Mouse (Mus musculus) myocyte (in vitro differentiated cells): Measurements from ENCODE around the gene Crispld2. TPM values are rescaled to one million over a fixed set of nuclear protein-coding genes. Genes with fewer than 3 reads are reported as not detected.
A peak's percentile ranks its signal among the peaks of the same experiment; 100 is the strongest.

ENCODE experiments used
- H3K27me3 ChIP-seq: one replicate; pipeline ENCODE4 v1.6.1; 2011; ENCODE audit not compliant: control insufficient read depth, insufficient read depth, insufficient read length
- H3K36me3 ChIP-seq: one replicate; pipeline ENCODE4 v1.6.1; 2011; ENCODE audit not compliant: control insufficient read depth, insufficient read depth
- H3K4me2 ChIP-seq: one replicate; pipeline ENCODE4 v1.6.1; 2011; ENCODE audit warnings: low read depth, control low read depth
- H3K4me3 ChIP-seq: one replicate; pipeline ENCODE4 v1.5.1; 2011; ENCODE audit warnings: mild to moderate bottlenecking, control low read depth, moderate library complexity
- H3K79me2 ChIP-seq: one replicate; pipeline ENCODE4 v1.6.1; 2011; ENCODE audit not compliant: control insufficient read depth, insufficient read depth
- H3ac ChIP-seq: one replicate; pipeline ENCODE4 v1.6.1; 2011; ENCODE audit not compliant: control insufficient read depth, insufficient read length
- CEBPB ChIP-seq: IDR thresholded peaks from 2 replicates; pipeline ENCODE4 v1.6.1; 2011; ENCODE audit warnings: mild to moderate bottlenecking, moderate library complexity; ENCODE audit not compliant: poor library complexity, insufficient read depth, severe bottlenecking
- E2F4 ChIP-seq: IDR thresholded peaks from one replicate; pipeline ENCODE4 v1.6.1; 2011; ENCODE audit warnings: mild to moderate bottlenecking, control low read depth, moderate library complexity; ENCODE audit not compliant: insufficient read depth
- MAX ChIP-seq: IDR thresholded peaks from one replicate; pipeline ENCODE4 v1.6.1; 2011; ENCODE audit warnings: low read depth, mild to moderate bottlenecking, control low read depth
- MYOD1 ChIP-seq, 3 experiments: IDR thresholded peaks; one replicate each; pipeline ENCODE4 v1.6.1; 2011; ENCODE audit warnings: control low read depth in 2 of 3, low read depth in 2 of 3, mild to moderate bottlenecking in 2 of 3, moderate library complexity in 1 of 3; ENCODE audit not compliant: insufficient read length in 2 of 3, control insufficient read depth in 1 of 3
- MYOG ChIP-seq, 3 experiments: IDR thresholded peaks; one replicate each; pipeline ENCODE4 v1.6.1; 2011; ENCODE audit warnings: control low read depth in 2 of 3, low read depth in 2 of 3, mild to moderate bottlenecking in 2 of 3; ENCODE audit not compliant: insufficient read length in 2 of 3, control insufficient read depth in 1 of 3, insufficient read depth in 1 of 3
- POLR2A ChIP-seq: IDR thresholded peaks from one replicate; pipeline ENCODE4 v1.6.1; 2011; ENCODE audit warnings: low read depth, mild to moderate bottlenecking, control low read depth, moderate library complexity; ENCODE audit not compliant: insufficient read length
- POLR2AphosphoS2 ChIP-seq: IDR thresholded peaks from one replicate; pipeline ENCODE4 v1.6.1; 2011; ENCODE audit warnings: low read depth, control low read depth; ENCODE audit not compliant: insufficient read length
- REST ChIP-seq: IDR thresholded peaks from one replicate; pipeline ENCODE4 v1.6.1; 2011; ENCODE audit warnings: mild to moderate bottlenecking, control low read depth, moderate library complexity; ENCODE audit not compliant: insufficient read depth, insufficient read length
- SRF ChIP-seq: IDR thresholded peaks from one replicate; pipeline ENCODE4 v1.6.1; 2011; ENCODE audit warnings: low read depth; ENCODE audit not compliant: control insufficient read depth, insufficient read length
- TCF12 ChIP-seq: IDR thresholded peaks from one replicate; pipeline ENCODE4 v1.6.1; 2011; ENCODE audit warnings: mild to moderate bottlenecking, control low read depth; ENCODE audit not compliant: poor library complexity, insufficient read depth, severe bottlenecking
- TCF3 ChIP-seq: IDR thresholded peaks from one replicate; pipeline ENCODE4 v1.6.1; 2011; ENCODE audit warnings: low read depth, control low read depth; ENCODE audit not compliant: insufficient read length
- USF1 ChIP-seq: IDR thresholded peaks from one replicate; pipeline ENCODE4 v1.6.1; 2011; ENCODE audit warnings: low read depth, mild to moderate bottlenecking, control low read depth, moderate library complexity
- polyA plus RNA-seq: library from polyadenylated mRNA; unstranded; fragments of >200 nt; fragmentation: generic; extraction: Trizol; gene quantifications from one replicate; pipeline ENCODE4 v1.2.1, GENCODE M21; 2012; ENCODE audit warnings: missing spikeins

The Crispld2 gene
- polyA plus RNA-seq, 1 experiment, result 0.07 TPM

- no peaks in the 10 kb centered on the region for H3K27me3 ChIP-seq
- H3ac ChIP-seq, result no peak overlapping the region
- H3K79me2 ChIP-seq, result no peaks in the 10 kb centered on the region
- no peak overlapping the region for H3K4me3 ChIP-seq
- no peak for TF ChIP-seq SRF
- TF ChIP-seq TCF3, result no peak
- TF ChIP-seq TCF12, result no peak
- no peak for TF ChIP-seq REST
- TF ChIP-seq MYOD1 (IDR thresholded peaks at IDR 0.05; ENCODE audit: control insufficient read depth in 1 of 3, insufficient read length in 2 of 3, low read depth in 2 of 3), result peak in 1 of 3 experiments; percentile 25
- no peak for TF ChIP-seq CEBPB
- peak in 2 of 3 experiments; percentile 9 to 60 for TF ChIP-seq MYOG (IDR thresholded peaks at IDR 0.05; ENCODE audit: control insufficient read depth in 1 of 3, insufficient read depth in 1 of 3, insufficient read length in 2 of 3, low read depth in 2 of 3)
- peak overlapping the region; percentile 35 for H3K4me2 ChIP-seq
- H3K36me3 ChIP-seq, result no peaks in the 10 kb centered on the region
Observed at GRCm38 (mm10) chr8:119964859-119965258, 27.4 kb upstream of the Crispld2 start.

- no peak overlapping the region for H3K4me3 ChIP-seq
- no peaks in the 10 kb centered on the region for H3K36me3 ChIP-seq
- H3ac ChIP-seq, result no peak overlapping the region
- H3K79me2 ChIP-seq, result no peaks in the 10 kb centered on the region
- no peak for TF ChIP-seq REST
- TF ChIP-seq MYOD1 (IDR thresholded peaks at IDR 0.05; ENCODE audit: control insufficient read depth in 1 of 3, insufficient read length in 2 of 3, low read depth in 2 of 3), result no peak
- no peak for TF ChIP-seq POLR2AphosphoS2
- TF ChIP-seq CEBPB, result no peak
- no peak for TF ChIP-seq POLR2A
- TF ChIP-seq TCF3, result no peak
- TF ChIP-seq USF1, result no peak
- H3K4me2 ChIP-seq, result no peak overlapping the region
- no peaks in the 10 kb centered on the region for H3K27me3 ChIP-seq
Observed at GRCm38 (mm10) chr8:119967435-119967834, 24.8 kb upstream of the Crispld2 start.

- no peak overlapping the region for H3K4me3 ChIP-seq
- TF ChIP-seq MYOD1 (IDR thresholded peaks at IDR 0.05; ENCODE audit: control insufficient read depth in 1 of 3, insufficient read length in 2 of 3, low read depth in 2 of 3), result no peak
- no peak for TF ChIP-seq USF1
- H3K27me3 ChIP-seq, result no peaks in the 10 kb centered on the region
- H3K36me3 ChIP-seq, result no peaks in the 10 kb centered on the region
- H3ac ChIP-seq, result no peak overlapping the region
- no peaks in the 10 kb centered on the region for H3K79me2 ChIP-seq
- no peak overlapping the region for H3K4me2 ChIP-seq
Observed at GRCm38 (mm10) chr8:119970169-119970568, 22.1 kb upstream of the Crispld2 start.

GRCm38 (mm10) chr8:119972558-119972957 is 19.7 kb upstream of the Crispld2 start:
- Histone ChIP-seq H3K4me2 (no peak overlapping the region), H3K4me3 (no peak overlapping the region), H3K36me3 (no peaks in the 10 kb centered on the region), H3K79me2 (no peaks in the 10 kb centered on the region), H3K27me3 (no peaks in the 10 kb centered on the region), H3ac (no peak overlapping the region)
- TF ChIP-seq MYOG (IDR thresholded peaks at IDR 0.05; ENCODE audit: control insufficient read depth in 1 of 3, insufficient read depth in 1 of 3, insufficient read length in 2 of 3, low read depth in 2 of 3) (no peak), USF1 (no peak), MAX (no peak), TCF12 (no peak), MYOD1 (IDR thresholded peaks at IDR 0.05; ENCODE audit: control insufficient read depth in 1 of 3, insufficient read length in 2 of 3, low read depth in 2 of 3) (no peak), REST (no peak), E2F4 (no peak), POLR2A (no peak), TCF3 (no peak)

GRCm38 (mm10) chr8:119978770-119979381 is 13.4 kb upstream of the Crispld2 start:
- H3K4me3 ChIP-seq, result no peak overlapping the region
- H3K36me3 ChIP-seq, result no peaks in the 10 kb centered on the region
- no peak overlapping the region for H3K4me2 ChIP-seq
- TF ChIP-seq USF1, result no peak
- no peak for TF ChIP-seq CEBPB
- no peak for TF ChIP-seq TCF3
- TF ChIP-seq MYOG (IDR thresholded peaks at IDR 0.05; ENCODE audit: control insufficient read depth in 1 of 3, insufficient read depth in 1 of 3, insufficient read length in 2 of 3, low read depth in 2 of 3), result no peak
- no peak for TF ChIP-seq POLR2A
- TF ChIP-seq MYOD1 (IDR thresholded peaks at IDR 0.05; ENCODE audit: control insufficient read depth in 1 of 3, insufficient read length in 2 of 3, low read depth in 2 of 3), result no peak
- no peak for TF ChIP-seq E2F4
- TF ChIP-seq POLR2AphosphoS2, result no peak
- TF ChIP-seq MAX, result no peak
- no peak for TF ChIP-seq REST
- no peaks in the 10 kb centered on the region for H3K79me2 ChIP-seq
- no peaks in the 10 kb centered on the region for H3K27me3 ChIP-seq
- H3ac ChIP-seq, result no peak overlapping the region
